Mouse (Mus musculus): ENCODE measurements around the gene Piezo1.

DNA sequence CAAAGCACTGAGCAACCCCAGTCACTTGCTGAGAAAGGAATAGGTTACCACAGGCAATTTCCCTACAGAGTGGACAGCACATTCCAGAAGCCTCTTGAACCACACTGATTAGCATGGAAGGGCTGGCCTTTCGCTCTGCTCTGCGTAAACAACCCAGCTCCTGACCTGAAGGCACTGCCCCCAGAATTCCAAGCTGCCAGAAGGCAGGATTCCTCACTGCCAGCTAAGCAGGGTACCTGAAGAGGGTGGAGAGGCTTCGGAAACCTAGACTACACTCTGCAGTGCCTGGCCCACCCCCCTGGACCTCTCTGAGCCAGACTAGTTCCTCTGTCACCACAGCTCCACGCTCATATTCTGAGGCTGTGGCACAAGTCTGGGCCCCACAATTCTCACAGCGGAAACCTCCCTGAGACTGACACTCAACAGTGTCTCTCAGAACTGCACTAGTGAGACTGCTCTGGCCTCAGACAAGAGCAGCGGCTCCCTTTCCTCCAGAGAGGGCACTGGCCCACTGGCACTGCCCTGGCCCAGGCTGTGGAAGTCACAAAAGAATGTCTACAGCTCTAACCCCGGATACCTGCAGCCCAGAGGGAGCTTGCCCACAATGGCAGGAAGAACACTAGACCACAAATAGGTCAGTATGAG lies 24.5 kb downstream of the Piezo1 start:
- TF ChIP-seq CTCF (IDR thresholded peaks at IDR 0.05): no peak
- TF ChIP-seq EP300 (IDR thresholded peaks at IDR 0.05; ENCODE audit: insufficient read depth, low read depth, low read length): no peak
